Mouse (Mus musculus) kidney, embryonic 14.5 days (tissue): ENCODE results near the gene Pigl. TPM values are rescaled to one million over a fixed set of nuclear protein-coding genes. Genes with fewer than 3 reads are reported as not detected.
A peak's percentile ranks its signal among the peaks of the same experiment; 100 is the strongest.

ENCODE experiments used
- ATAC-seq: fragments of 200-750 bp; cut with Nextera tagmentation; 2 replicates; pipeline ENCODE4 v1.8.0; 2017; ENCODE audit warnings: moderate number of reproducible peaks, mild to moderate bottlenecking, moderate TSS enrichment, moderate library complexity; ENCODE audit not compliant: low FRiP score, low TSS enrichment
- H3K27ac ChIP-seq: fragments of 300-500 bp; sonication (generic); 2 replicates; pipeline ENCODE4 v1.5.1; 2014; ENCODE audit warnings: low read depth, mild to moderate bottlenecking, low read length, moderate library complexity, mixed read lengths
- H3K27me3 ChIP-seq: fragments of 300-500 bp; sonication (generic); 2 replicates; pipeline ENCODE4 v1.6.1; 2014; ENCODE audit warnings: mild to moderate bottlenecking, low read length; ENCODE audit not compliant: control insufficient read depth, insufficient read depth
- H3K36me3 ChIP-seq: fragments of 300-500 bp; sonication (generic); 2 replicates; pipeline ENCODE4 v1.6.1; 2014; ENCODE audit warnings: low read length, mixed read lengths; ENCODE audit not compliant: control insufficient read depth, insufficient read depth
- H3K4me1 ChIP-seq: fragments of 300-500 bp; sonication (generic); 2 replicates; pipeline ENCODE4 v1.6.1; 2014; ENCODE audit warnings: low read length, mixed read lengths; ENCODE audit not compliant: control insufficient read depth, insufficient read depth
- H3K4me2 ChIP-seq: fragments of 300-500 bp; sonication (generic); replicated peaks from 2 replicates; pipeline ENCODE4 v1.6.1; 2014; ENCODE audit warnings: low read depth, mild to moderate bottlenecking, low read length
- H3K4me3 ChIP-seq: fragments of 300-500 bp; sonication (generic); 2 replicates; pipeline ENCODE4 v1.5.1; 2014; ENCODE audit warnings: mild to moderate bottlenecking, low read length
- H3K9ac ChIP-seq: fragments of 300-500 bp; sonication (generic); 2 replicates; pipeline ENCODE4 v1.6.1; 2014; ENCODE audit warnings: low read depth, mild to moderate bottlenecking, low read length, moderate library complexity
- H3K9me3 ChIP-seq: fragments of 300-500 bp; sonication (generic); 2 replicates; pipeline ENCODE4 v1.6.1; 2016; ENCODE audit warnings: low read length; ENCODE audit not compliant: control insufficient read depth
- WGBS: fragments of 180-500 bp; shearing (Covaris S2); extraction: QIAGEN DNeasy Blood & Tissue Kit; methylation state at CpG from one replicate; pipeline ENCODE4 v1.1.7; 2014; 5-methylcytosine and 5-hydroxymethylcytosine counted together
- polyA plus RNA-seq: library from polyadenylated mRNA; unstranded; fragments of >200 nt; fragmentation: Nextera tagmentation; extraction: Ambion mirVana; gene quantifications from 2 replicates; pipeline ENCODE4 v1.2.1, GENCODE M21; 2014

Gene Pigl
- polyA plus RNA-seq, 1 experiment from 2014 or later, result 15.1 TPM

DNA sequence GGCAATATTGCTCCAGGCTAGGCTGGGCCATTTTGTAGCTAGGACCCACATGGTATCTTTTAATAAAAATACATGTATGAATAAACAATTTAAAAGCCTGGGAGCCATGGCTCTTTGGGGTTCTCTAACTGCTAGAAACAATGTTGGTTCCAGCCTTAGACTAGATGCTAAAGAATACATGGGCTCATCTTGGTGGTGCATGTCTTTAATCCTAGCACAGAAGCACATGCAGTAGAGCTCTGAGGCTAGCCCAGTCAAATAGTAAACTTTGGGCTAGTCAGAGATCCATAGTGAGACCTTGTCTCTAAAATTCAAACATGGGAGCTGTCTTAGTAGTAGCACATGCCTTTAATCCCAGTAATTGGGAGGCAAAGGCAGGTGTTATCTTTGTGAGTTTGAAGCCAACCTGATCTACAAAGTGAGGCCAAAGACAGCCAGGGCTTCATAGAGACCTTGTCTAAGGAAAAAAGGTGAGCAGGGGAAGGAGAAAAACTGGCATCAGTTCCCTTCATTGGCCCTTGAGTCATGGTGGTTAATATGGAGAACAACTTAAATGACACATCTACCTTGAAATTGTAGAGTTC lies 96.8 kb downstream of the Pigl start:
- peaks cover 26% of the 10 kb centered on the region for H3K36me3 ChIP-seq
- H3K27me3 ChIP-seq, result no peaks in the 10 kb centered on the region
- no peak for ATAC-seq
- no peak overlapping the region for H3K9ac ChIP-seq
- no peak overlapping the region for H3K27ac ChIP-seq
- H3K9me3 ChIP-seq, result no peaks in the 10 kb centered on the region
- H3K4me3 ChIP-seq, result peak overlapping the region; percentile 59; the same call in 1 of the 2 replicates
- peak overlapping the region; percentile 97 for H3K4me2 ChIP-seq
- H3K4me1 ChIP-seq, result peaks cover 20% of the 10 kb centered on the region

DNA sequence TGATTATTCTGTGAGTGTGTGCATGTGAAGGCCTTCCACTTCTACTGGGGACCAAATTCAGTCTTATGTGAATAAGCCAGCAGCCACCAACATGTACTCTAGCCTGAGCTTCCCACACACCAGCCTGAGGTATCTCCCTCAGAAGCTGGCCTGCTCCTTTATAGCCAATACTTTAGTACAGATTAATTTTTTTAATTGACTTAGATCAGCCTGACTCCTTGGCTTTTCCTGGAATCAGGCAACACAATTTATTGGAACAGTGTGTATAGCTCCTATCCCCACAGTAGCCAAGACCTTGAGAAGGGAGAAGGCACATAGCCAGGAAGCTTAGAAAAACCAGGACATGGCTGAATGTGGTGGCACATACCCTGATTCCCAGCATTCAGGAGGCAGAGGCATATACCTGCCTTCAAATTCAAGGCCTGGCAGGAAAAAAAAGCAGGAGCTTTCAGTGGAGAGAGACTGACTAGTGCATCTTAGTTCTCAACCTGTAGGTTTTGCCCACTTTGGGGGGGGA lies 97.7 kb downstream of the Pigl start:
- H3K9ac ChIP-seq, result no peak overlapping the region
- 0 out of 2 replicates have a peak overlapping the region, but pooled peaks have one; percentile 13 for H3K27ac ChIP-seq

DNA sequence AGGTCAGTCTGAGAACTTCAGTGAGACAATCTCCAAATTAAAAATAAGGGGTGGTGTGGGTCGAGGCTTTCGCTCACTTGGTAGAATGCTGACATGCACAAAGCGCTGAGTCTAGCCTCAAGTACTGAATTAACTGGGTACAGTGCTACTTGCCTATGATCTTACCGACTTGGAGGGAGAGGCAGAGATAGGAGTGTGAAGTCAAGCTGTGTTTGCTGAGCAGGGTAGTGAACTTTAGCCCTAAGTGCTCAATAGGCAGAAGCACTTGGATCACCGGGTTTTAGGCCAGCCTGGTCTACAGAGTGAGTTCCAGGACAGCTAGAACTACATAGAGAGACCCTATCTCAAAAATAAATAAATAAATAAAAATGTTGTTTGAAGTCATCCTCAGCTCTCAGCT lies 98.9 kb downstream of the Pigl start:
- Histone ChIP-seq H3K36me3 (peaks cover 26% of the 10 kb centered on the region), H3K4me3 (no peak overlapping the region), H3K4me2 (no peak overlapping the region), H3K27me3 (no peaks in the 10 kb centered on the region), H3K9ac (no peak overlapping the region), H3K9me3 (no peaks in the 10 kb centered on the region), H3K27ac (no peak overlapping the region), H3K4me1 (peaks cover 20% of the 10 kb centered on the region)
- no peak for ATAC-seq
- 68% methylated on average over 5 of the region's 5 CpGs for WGBS

More for the DNA sequence above, 97.7 kb downstream of the Pigl start:
- no peak overlapping the region for H3K4me2 ChIP-seq
- H3K4me1 ChIP-seq, result peaks cover 20% of the 10 kb centered on the region
- no peaks in the 10 kb centered on the region for H3K27me3 ChIP-seq
- H3K36me3 ChIP-seq, result peaks cover 26% of the 10 kb centered on the region
- H3K9me3 ChIP-seq, result no peaks in the 10 kb centered on the region
- no peak for ATAC-seq
- H3K4me3 ChIP-seq, result no peak overlapping the region

DNA sequence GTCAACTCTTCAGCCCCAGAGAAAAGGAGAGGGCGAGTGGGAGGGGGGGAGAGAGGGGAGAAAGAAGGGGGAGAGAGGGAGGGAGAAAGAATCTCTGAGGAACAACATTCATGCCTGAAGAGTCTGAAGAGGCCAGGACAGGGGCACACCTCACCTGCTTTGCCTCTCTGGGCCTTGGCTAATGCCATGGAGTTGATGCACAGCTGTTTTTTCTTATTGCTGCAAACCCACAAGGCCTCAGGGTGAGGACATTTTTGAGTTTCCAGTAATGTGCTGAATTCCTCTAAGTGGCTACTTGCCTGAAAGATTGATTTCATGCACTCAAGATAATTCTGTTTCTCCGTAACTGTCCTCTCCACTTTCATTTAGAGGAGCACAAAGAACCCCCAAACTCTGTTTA lies 99.9 kb downstream of the Pigl start:
- Histone ChIP-seq H3K9ac (no peak overlapping the region), H3K36me3 (peaks cover 24% of the 10 kb centered on the region), H3K4me3 (no peak overlapping the region), H3K27ac (no peak overlapping the region), H3K27me3 (no peaks in the 10 kb centered on the region), H3K4me2 (no peak overlapping the region), H3K4me1 (peaks cover 20% of the 10 kb centered on the region), H3K9me3 (no peaks in the 10 kb centered on the region)
- 59% methylated on average over 2 of the region's 2 CpGs for WGBS
- no peak for ATAC-seq

DNA sequence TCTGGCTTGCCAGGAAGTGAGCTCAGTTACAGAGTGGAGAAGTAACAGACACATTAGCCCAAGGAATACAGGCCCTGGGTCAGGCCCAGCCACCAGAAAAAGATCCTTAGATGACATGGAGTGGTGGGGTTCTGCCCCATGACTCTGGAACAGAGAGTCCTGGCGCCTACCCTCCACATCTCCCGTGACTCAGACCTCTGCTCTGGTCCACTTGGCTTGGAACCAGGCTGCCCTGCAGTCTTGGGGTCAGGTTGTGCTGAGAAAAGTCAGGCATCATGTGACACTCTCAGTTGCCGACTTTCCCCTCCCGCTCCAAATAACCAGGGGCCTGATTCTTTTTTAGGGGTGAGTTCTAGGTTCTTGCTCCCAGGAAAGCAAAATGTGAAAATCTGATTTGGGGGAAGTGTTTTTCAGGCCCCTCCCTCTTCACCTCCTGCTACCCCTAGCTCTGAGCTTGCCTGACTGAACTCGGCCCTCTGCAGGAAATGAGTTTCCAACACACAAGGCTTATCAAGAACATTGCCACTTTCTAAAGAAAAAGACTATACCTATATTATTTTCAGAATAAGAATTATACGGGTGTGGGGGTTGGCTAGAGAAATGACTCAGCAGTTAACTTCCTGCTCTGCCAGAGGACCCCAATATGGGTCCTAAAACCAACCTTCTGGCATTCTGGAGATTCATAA lies 100.8 kb downstream of the Pigl start:
- ATAC-seq, result 0 out of 2 replicates have a peak, but pooled peaks have one; percentile 25
- Histone ChIP-seq H3K9me3 (no peaks in the 10 kb centered on the region), H3K4me3 (no peak overlapping the region), H3K27ac (no peak overlapping the region), H3K9ac (0 out of 2 replicates have a peak overlapping the region, but pooled peaks have one; percentile 13), H3K4me2 (no peak overlapping the region), H3K27me3 (no peaks in the 10 kb centered on the region), H3K36me3 (peaks cover 14% of the 10 kb centered on the region; the same call in 1 of the 2 replicates), H3K4me1 (peaks cover 17% of the 10 kb centered on the region)
- WGBS, result 28% methylated on average over 6 of the region's 6 CpGs

DNA sequence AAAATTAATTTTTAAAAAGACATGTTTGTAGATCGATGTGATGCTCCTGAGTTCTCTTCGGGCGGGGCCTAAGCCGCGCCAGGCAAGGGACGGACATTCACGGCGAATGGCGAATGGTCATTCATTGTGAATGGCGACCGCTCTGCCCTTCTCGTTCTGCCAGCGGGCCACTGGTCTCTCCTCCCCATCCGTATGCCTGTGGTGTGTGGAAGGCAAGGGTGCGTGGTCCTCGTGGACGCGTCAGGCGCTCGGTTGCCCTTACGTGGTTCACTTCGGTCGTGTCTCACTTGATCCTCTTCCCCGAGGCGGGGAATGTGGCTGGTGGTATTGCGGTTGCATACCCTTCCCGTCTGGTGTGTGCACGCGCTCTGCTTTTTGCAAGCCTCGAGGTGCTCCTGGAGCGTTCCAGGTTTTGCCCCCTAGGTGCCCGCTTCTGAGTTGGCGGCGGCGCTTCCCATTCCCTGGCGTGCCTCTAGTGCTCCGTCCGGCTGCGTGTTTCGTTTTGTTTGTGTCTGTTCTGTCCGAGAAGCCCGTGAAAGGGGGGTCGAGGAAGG lies 102.3 kb downstream of the Pigl start:
- Histone ChIP-seq H3K9ac (peak overlapping the region; percentile 35; the same call in 1 of the 2 replicates), H3K4me1 (peaks cover 3% of the 10 kb centered on the region; the same call in 1 of the 2 replicates)
- no peak for ATAC-seq

DNA sequence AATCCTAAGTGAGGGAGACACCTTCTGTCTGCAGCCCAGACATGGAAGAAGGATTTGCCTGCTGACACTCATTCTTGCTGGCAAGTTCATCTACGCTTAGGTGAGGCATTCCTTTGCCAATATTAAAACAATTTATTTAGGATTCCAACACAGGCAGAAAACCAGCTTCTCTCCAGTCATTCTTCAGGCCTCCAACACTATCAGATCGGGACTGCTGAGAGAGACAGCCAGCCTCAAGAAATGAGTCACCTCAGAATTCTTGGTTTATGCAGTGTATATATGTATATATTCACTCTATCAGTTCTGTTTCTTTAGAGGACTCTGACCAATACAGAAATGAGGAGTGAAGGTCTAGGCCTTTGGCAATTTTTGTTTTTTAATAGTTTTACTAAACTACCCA lies 105.3 kb downstream of the Pigl start:
- no peaks in the 10 kb centered on the region for H3K9me3 ChIP-seq
- no peaks in the 10 kb centered on the region for H3K36me3 ChIP-seq
- H3K4me2 ChIP-seq, result no peak overlapping the region
- H3K27me3 ChIP-seq, result no peaks in the 10 kb centered on the region
- peaks cover 3% of the 10 kb centered on the region; the same call in 1 of the 2 replicates for H3K4me1 ChIP-seq
- no peak overlapping the region for H3K27ac ChIP-seq
- ATAC-seq, result no peak
- no peak overlapping the region for H3K4me3 ChIP-seq
- 85% methylated on average over 2 of the region's 2 CpGs for WGBS
- no peak overlapping the region for H3K9ac ChIP-seq

More for the DNA sequence above, 102.3 kb downstream of the Pigl start:
- 37% methylated on average over 43 of the region's 43 CpGs for WGBS
- Histone ChIP-seq H3K27me3 (no peaks in the 10 kb centered on the region), H3K36me3 (no peaks in the 10 kb centered on the region), H3K9me3 (no peaks in the 10 kb centered on the region), H3K4me3 (peak overlapping the region; percentile 22), H3K4me2 (peak overlapping the region; percentile 50), H3K27ac (no peak overlapping the region)
